Comparison of ENCODE assay signal across 20 mouse cellular contexts in the genomic region with DNA sequence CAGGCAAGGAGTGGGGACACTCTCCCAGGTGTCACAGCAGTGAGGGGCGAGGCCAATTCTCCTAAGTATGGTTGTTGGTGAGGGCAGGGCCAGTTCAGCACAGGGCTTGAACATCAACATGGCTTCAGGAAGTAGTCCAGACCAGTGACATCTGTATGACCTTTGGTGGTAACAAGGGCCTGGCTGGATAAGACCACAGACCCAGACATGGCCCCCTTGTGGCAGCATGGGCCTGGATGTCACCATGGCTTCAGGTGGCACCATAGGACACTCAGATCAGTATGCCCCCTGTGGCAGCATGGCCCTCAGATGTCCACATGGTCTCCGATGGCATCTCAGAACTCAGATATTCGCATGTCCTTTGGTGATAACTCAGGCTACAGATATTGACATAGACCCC. TPM values are rescaled to one million over a fixed set of nuclear protein-coding genes. Genes with fewer than 3 reads are reported as not detected.
DNase-seq lines count a peak whose midpoint lies in the region; ATAC-seq lines count a peak whose summit lies in the region.
"Had no signal": no experiment of that assay in that cellular context is flagged by ENCODE, and none has a peak within 500 bp of the region (broad histone marks: within the 10 kb centered on the region; RNA-seq: fewer than 3 reads in every experiment).

No protein-coding gene starts in this region.

- no peak overlapping the region for H3K9ac ChIP-seq in limb, embryonic 11.5 days (ENCODE audit: low read length)
- H3K9ac ChIP-seq in forebrain, embryonic 14.5 days (ENCODE audit: low read length): no peak overlapping the region
- H3K9ac ChIP-seq: forebrain, embryonic 13.5 days; heart, embryonic 12.5 days; hindbrain, embryonic 14.5 days had no signal

- peak; percentile 28; the same call in 1 of the 2 replicates for ATAC-seq in limb, embryonic 11.5 days (ENCODE audit: insufficient number of reproducible peaks, low FRiP score, low TSS enrichment, low read depth)
- ATAC-seq in forebrain, embryonic 14.5 days: no peak
- ATAC-seq: forebrain, embryonic 13.5 days; Patski had no signal

- no peak overlapping the region for H3K27ac ChIP-seq in limb, embryonic 11.5 days (replicated peaks; ENCODE audit: low read depth, low read length)
- no peak overlapping the region for H3K27ac ChIP-seq in limb, embryonic 10.5 days
- no peak overlapping the region for H3K27ac ChIP-seq in forebrain, embryonic 14.5 days (ENCODE audit: low read depth, low read length)
- H3K27ac ChIP-seq: embryonic facial prominence, embryonic 10.5 days; forebrain, embryonic 13.5 days; gastrocnemius, adult 2 months; heart, adult 2 months; hindbrain, embryonic 10.5 days; hindbrain, embryonic 14.5 days had no signal

- no peak overlapping the region for H3K4me2 ChIP-seq in limb, embryonic 11.5 days (ENCODE audit: low read depth, severe bottlenecking)
- H3K4me2 ChIP-seq in forebrain, embryonic 14.5 days (ENCODE audit: low read length): no peak overlapping the region
- H3K4me2 ChIP-seq: forebrain, embryonic 13.5 days; heart, embryonic 12.5 days; hindbrain, embryonic 14.5 days had no signal

- H3K4me3 ChIP-seq in limb, embryonic 11.5 days (ENCODE audit: low read depth, low read length): no peak overlapping the region
- H3K4me3 ChIP-seq in limb, embryonic 10.5 days: no peak overlapping the region
- H3K4me3 ChIP-seq in forebrain, embryonic 14.5 days (ENCODE audit: low read depth, low read length): no peak overlapping the region
- H3K4me3 ChIP-seq: embryonic facial prominence, embryonic 10.5 days; forebrain, embryonic 13.5 days; gastrocnemius, adult 2 months; heart, adult 2 months; heart, embryonic 12.5 days; hindbrain, embryonic 10.5 days had no signal

- H3K36me3 ChIP-seq in limb, embryonic 11.5 days (ENCODE audit: control insufficient read depth, insufficient read depth, low read length): no peaks in the 10 kb centered on the region
- no peaks in the 10 kb centered on the region for H3K36me3 ChIP-seq in limb, embryonic 10.5 days
- no peaks in the 10 kb centered on the region for H3K36me3 ChIP-seq in forebrain, embryonic 14.5 days (ENCODE audit: control insufficient read depth, insufficient read depth, low read length)
- H3K36me3 ChIP-seq: embryonic facial prominence, embryonic 10.5 days; heart, embryonic 12.5 days; hindbrain, embryonic 10.5 days had no signal

- 84% methylated on average over 3 of the region's 3 CpGs for WGBS in limb, embryonic 11.5 days
- WGBS in limb, embryonic 10.5 days: 88% methylated on average over 3 of the region's 3 CpGs
- 85% methylated on average over 3 of the region's 3 CpGs for WGBS in forebrain, embryonic 14.5 days

- no peaks in the 10 kb centered on the region for H3K9me3 ChIP-seq in limb, embryonic 11.5 days (ENCODE audit: control insufficient read depth, low read length)
- no peaks in the 10 kb centered on the region for H3K9me3 ChIP-seq in limb, embryonic 10.5 days (replicated peaks)
- H3K9me3 ChIP-seq in forebrain, embryonic 14.5 days (replicated peaks; ENCODE audit: control insufficient read depth, low read length): no peaks in the 10 kb centered on the region
- H3K9me3 ChIP-seq: embryonic facial prominence, embryonic 10.5 days; forebrain, embryonic 13.5 days; heart, embryonic 12.5 days; hindbrain, embryonic 10.5 days had no signal

- no peak for DNase-seq in limb, embryonic 11.5 days (ENCODE audit: low spot score)
- DNase-seq in limb, embryonic 10.5 days (ENCODE audit: low spot score): no peak
- DNase-seq in thymus, postnatal 4 days: peak; percentile 39
- DNase-seq in thymus, postnatal 10 days (ENCODE audit: low spot score in 2 of 2): no peak
- peak; percentile 34 for DNase-seq in ZHBTc4 (ENCODE audit: low read depth, low spot score)
- DNase-seq in naive thymus-derived CD4-positive, alpha-beta T cell, adult 2 months (ENCODE audit: low read depth): peak; percentile 17
- no peak for DNase-seq in kidney, adult 11 months
- no peak for DNase-seq in forebrain, embryonic 14.5 days (ENCODE audit: low spot score)
- DNase-seq: adrenal gland, adult 2 months; adrenal gland, postnatal 36 days; cerebellum, adult 2 months; cerebellum, postnatal 10 days; gastrocnemius, adult 2 months; heart, adult 2 months had no signal

- no peaks in the 10 kb centered on the region for H3K4me1 ChIP-seq in limb, embryonic 11.5 days (ENCODE audit: control insufficient read depth, insufficient read depth, low read length)
- H3K4me1 ChIP-seq in limb, embryonic 10.5 days: peaks cover 5% of the 10 kb centered on the region
- no peaks in the 10 kb centered on the region for H3K4me1 ChIP-seq in forebrain, embryonic 14.5 days (ENCODE audit: control insufficient read depth, insufficient read depth, low read length)
- H3K4me1 ChIP-seq: heart, embryonic 12.5 days had no signal

- H3K27me3 ChIP-seq in limb, embryonic 11.5 days (ENCODE audit: control insufficient read depth, insufficient read depth, low read length): no peaks in the 10 kb centered on the region
- H3K27me3 ChIP-seq in limb, embryonic 10.5 days (ENCODE audit: low read depth, poor library complexity, severe bottlenecking): no peaks in the 10 kb centered on the region
- H3K27me3 ChIP-seq in forebrain, embryonic 14.5 days (replicated peaks; ENCODE audit: control insufficient read depth, insufficient read depth, low read length): no peaks in the 10 kb centered on the region
- H3K27me3 ChIP-seq: forebrain, embryonic 13.5 days; Patski had no signal

RNA-seq across cellular contexts. Expression of gene Hdac7, which starts 8.0 kb away (rescaled TPM):
- polyA plus RNA-seq in limb, embryonic 11.5 days (2014; fragmentation: Nextera tagmentation; extraction: Ambion mirVana): 25.4 and 26.8 TPM in 2 replicates
- 28.5 and 32.1 TPM in 2 replicates for polyA plus RNA-seq in limb, embryonic 10.5 days (2016; fragmentation: Nextera tagmentation; extraction: Ambion mirVana)
- polyA plus RNA-seq in forebrain, embryonic 14.5 days (2014; fragmentation: Nextera tagmentation; extraction: Ambion mirVana): 19.5 and 20.0 TPM in 2 replicates

RNA-seq across cellular contexts. Expression of gene Vdr, which starts 58.1 kb away (rescaled TPM):
- 0.18 and 0.25 TPM in 2 replicates for polyA plus RNA-seq in limb, embryonic 11.5 days (2014; fragmentation: Nextera tagmentation; extraction: Ambion mirVana)
- 0.15 and 0.23 TPM in 2 replicates for polyA plus RNA-seq in limb, embryonic 10.5 days (2016; fragmentation: Nextera tagmentation; extraction: Ambion mirVana)
- 0.20 TPM in 1 of 2 replicates, not detected in the other for polyA plus RNA-seq in forebrain, embryonic 14.5 days (2014; fragmentation: Nextera tagmentation; extraction: Ambion mirVana)
- polyA plus RNA-seq: forebrain, embryonic 13.5 days had no signal

Comparison
In these comparisons a context has a peak if more than half of its experiments do, and no peak if none do; other contexts are left out.
1. DNase-seq: peak in thymus, postnatal 4 days (single experiment), ZHBTc4 (single experiment) and naive thymus-derived CD4-positive, alpha-beta T cell, adult 2 months (single experiment); none in limb, embryonic 11.5 days (single experiment), limb, embryonic 10.5 days (single experiment), thymus, postnatal 10 days (0 of 2), kidney, adult 11 months (single experiment) and forebrain, embryonic 14.5 days (single experiment).